Mouse (Mus musculus) adrenal gland, postnatal 0 days (tissue): ENCODE results near the gene Sbds. TPM values are rescaled to one million over a fixed set of nuclear protein-coding genes. Genes with fewer than 3 reads are reported as not detected.

ENCODE experiments used
- polyA plus RNA-seq: library from polyadenylated mRNA; unstranded; fragments of >200 nt; fragmentation: Nextera tagmentation; extraction: Ambion mirVana; gene quantifications from 2 replicates; pipeline ENCODE4 v1.2.1, GENCODE M21; 2015

Sbds gene
- 76.2 and 103 TPM in 2 replicates for polyA plus RNA-seq

GRCm38 (mm10) chr5:130255017-130255720 lies at the start of gene Sbds, which contains the start of gene Tyw1:
Sbds (minus strand) TSS chr5:130255530.
Tyw1 (plus strand) TSS chr5:130255619.

GRCm38 (mm10) chr5:130216781-130217180 lies 38.5 kb downstream of the Sbds start, which contains the start of gene Tmem248:
Tmem248 (plus strand) TSS chr5:130217081.

Other genes starting within 250 kb of the Sbds start
- gene Asl, start 226.3 kb downstream of the Sbds start, polyA plus RNA-seq: 92.5 and 127 TPM in 2 replicates
- 38.0 and 54.7 TPM in 2 replicates for gene Crcp, start 226.2 kb downstream of the Sbds start, polyA plus RNA-seq
- 69.9 and 78.5 TPM in 2 replicates for gene Tpst1, start 182.2 kb downstream of the Sbds start, polyA plus RNA-seq
- 4.8 and 5.1 TPM in 2 replicates for gene Kctd7, start 110.7 kb downstream of the Sbds start, polyA plus RNA-seq
- gene Rabgef1, start 83.7 kb downstream of the Sbds start, polyA plus RNA-seq: 15.2 and 30.8 TPM in 2 replicates
- gene Tmem248, start 38.4 kb downstream of the Sbds start, polyA plus RNA-seq: 35.6 and 41.4 TPM in 2 replicates
- gene Tyw1, start 89 bp upstream of the Sbds start, polyA plus RNA-seq: 17.2 and 28.8 TPM in 2 replicates
- 35.8 and 65.7 TPM in 2 replicates for gene Caln1, start 113.9 kb upstream of the Sbds start, polyA plus RNA-seq
- not detected in 2 replicates for gene A330070K13Rik, start 129.1 kb upstream of the Sbds start, polyA plus RNA-seq